Mouse (Mus musculus) stomach, embryonic 15.5 days (tissue): ENCODE measurements around the gene Ift80. TPM values are rescaled to one million over a fixed set of nuclear protein-coding genes. Genes with fewer than 3 reads are reported as not detected.

ENCODE experiments used
- ATAC-seq: fragments of 200-750 bp; cut with Nextera tagmentation; 2 replicates; pipeline ENCODE4 v1.8.0; 2017; ENCODE audit warnings: low read depth, moderate number of reproducible peaks, moderate TSS enrichment; ENCODE audit not compliant: insufficient read depth, low FRiP score
- H3K27ac ChIP-seq: fragments of 300-500 bp; sonication (generic); 2 replicates; pipeline ENCODE4 v1.5.1; 2015; ENCODE audit warnings: mild to moderate bottlenecking, inconsistent platforms
- H3K27me3 ChIP-seq: fragments of 300-500 bp; sonication (generic); replicated peaks from 2 replicates; pipeline ENCODE4 v1.6.1; 2015; ENCODE audit warnings: inconsistent platforms
- H3K36me3 ChIP-seq: fragments of 300-500 bp; sonication (generic); 2 replicates; pipeline ENCODE4 v1.6.1; 2015; ENCODE audit warnings: inconsistent platforms
- H3K4me1 ChIP-seq: fragments of 300-500 bp; sonication (generic); 2 replicates; pipeline ENCODE4 v1.6.1; 2015; ENCODE audit warnings: inconsistent platforms
- H3K4me2 ChIP-seq: fragments of 300-500 bp; sonication (generic); 2 replicates; pipeline ENCODE4 v1.6.1; 2015; ENCODE audit warnings: mild to moderate bottlenecking, inconsistent platforms
- H3K4me3 ChIP-seq: fragments of 300-500 bp; sonication (generic); replicated peaks from 2 replicates; pipeline ENCODE4 v1.5.1; 2015; ENCODE audit warnings: inconsistent platforms
- H3K9ac ChIP-seq: fragments of 300-500 bp; sonication (generic); 2 replicates; pipeline ENCODE4 v1.6.1; 2015; ENCODE audit warnings: inconsistent platforms
- H3K9me3 ChIP-seq: fragments of 300-500 bp; sonication (generic); 2 replicates; pipeline ENCODE4 v1.6.1; 2016; ENCODE audit warnings: inconsistent platforms
- WGBS: fragments of 180-500 bp; shearing (Covaris S2); methylation state at CpG from one replicate; pipeline ENCODE4 v1.1.7; 2015; 5-methylcytosine and 5-hydroxymethylcytosine counted together
- polyA plus RNA-seq: library from polyadenylated mRNA; unstranded; fragments of >200 nt; fragmentation: Nextera tagmentation; extraction: Ambion mirVana; gene quantifications from 2 replicates; pipeline ENCODE4 v1.2.1, GENCODE M21; 2015

Gene Ift80
- 11.1 and 12.1 TPM in 2 replicates for polyA plus RNA-seq

GRCm38 (mm10) chr3:69004437-69005337 is at the start of gene Ift80, which contains the start of gene Smc4:
TSS of gene Ift80 (minus strand) at chr3:69004570.
TSS of gene Smc4 (plus strand) at chr3:69004738.
- no peaks in the 10 kb centered on the region for H3K9me3 ChIP-seq
- H3K4me3 ChIP-seq: peak within 1 kb of the TSS; percentile 97
- ATAC-seq: peak; percentile 96
- under 1% methylated on average over 76 of the region's 76 CpGs for WGBS
- no peaks in the 10 kb centered on the region for H3K27me3 ChIP-seq
- no peaks in the 10 kb centered on the region for H3K36me3 ChIP-seq
- H3K27ac ChIP-seq: peak within 1 kb of the TSS; percentile 94
- H3K4me1 ChIP-seq: peaks cover 4% of the 10 kb centered on the region; the same call in 1 of the 2 replicates
- peak within 1 kb of the TSS; percentile 73 for H3K4me2 ChIP-seq
- H3K9ac ChIP-seq: peak within 1 kb of the TSS; percentile 86

DNA sequence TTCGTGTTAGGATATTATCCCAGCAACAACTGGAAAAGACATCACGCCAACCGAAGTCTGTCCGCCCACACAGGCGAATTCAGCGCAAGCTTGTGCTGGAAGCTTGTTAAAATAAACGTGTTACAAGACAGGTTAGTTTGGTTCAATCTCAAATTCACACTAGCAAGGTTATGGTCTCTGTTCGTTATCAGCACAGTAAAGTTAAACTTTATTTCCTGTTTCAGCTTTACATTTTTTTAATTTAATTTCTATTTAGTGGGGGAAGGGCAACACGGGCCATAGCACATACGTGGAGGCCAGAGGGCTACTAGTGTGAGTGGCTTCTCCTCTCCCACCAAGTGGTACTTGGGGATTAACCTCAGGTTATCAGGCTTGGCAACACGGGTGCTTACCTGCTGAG is 47.5 kb upstream of the Ift80 start:
- WGBS: 85% methylated on average over 11 of the region's 11 CpGs
- H3K9ac ChIP-seq: no peak overlapping the region
- ATAC-seq: no peak

GRCm38 (mm10) chr3:69049011-69049410 is 44.6 kb upstream of the Ift80 start:
- Histone ChIP-seq H3K27ac (no peak overlapping the region), H3K36me3 (no peaks in the 10 kb centered on the region), H3K4me1 (peaks cover 4% of the 10 kb centered on the region; the same call in 1 of the 2 replicates), H3K27me3 (no peaks in the 10 kb centered on the region), H3K4me3 (no peak overlapping the region), H3K4me2 (no peak overlapping the region), H3K9ac (no peak overlapping the region), H3K9me3 (no peaks in the 10 kb centered on the region)
- WGBS: 81% methylated on average over 6 of the region's 6 CpGs
- ATAC-seq: no peak

More for the DNA sequence above, 47.5 kb upstream of the Ift80 start:
- H3K4me2 ChIP-seq: no peak overlapping the region
- no peak overlapping the region for H3K27ac ChIP-seq
- no peak overlapping the region for H3K4me3 ChIP-seq
- H3K9me3 ChIP-seq: no peaks in the 10 kb centered on the region
- no peaks in the 10 kb centered on the region for H3K27me3 ChIP-seq
- H3K4me1 ChIP-seq: no peaks in the 10 kb centered on the region
- H3K36me3 ChIP-seq: no peaks in the 10 kb centered on the region

DNA sequence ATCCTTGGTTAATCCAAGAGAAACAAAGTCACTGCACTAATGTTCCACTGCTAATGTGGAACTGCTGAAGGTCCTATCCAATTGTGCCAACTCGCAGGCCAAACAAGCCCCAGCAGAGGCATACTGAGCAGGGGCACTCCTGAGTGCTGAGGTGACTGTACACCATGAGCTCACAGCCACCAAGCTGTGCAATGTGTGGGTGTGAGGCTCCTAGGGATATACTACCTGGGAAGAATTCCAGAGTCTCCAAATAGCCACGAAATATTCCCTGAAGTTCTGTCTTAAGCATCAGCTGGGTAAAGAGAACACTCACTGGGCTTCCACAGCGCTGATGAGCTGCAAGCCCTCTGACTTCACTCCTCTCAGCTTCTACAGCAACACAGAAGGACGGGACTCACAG is 43.3 kb upstream of the Ift80 start:
- Histone ChIP-seq H3K4me3 (no peak overlapping the region), H3K27ac (no peak overlapping the region), H3K4me2 (no peak overlapping the region), H3K27me3 (no peaks in the 10 kb centered on the region), H3K9me3 (no peaks in the 10 kb centered on the region), H3K4me1 (peaks cover 4% of the 10 kb centered on the region; the same call in 1 of the 2 replicates), H3K36me3 (no peaks in the 10 kb centered on the region), H3K9ac (no peak overlapping the region)
- WGBS: 88% methylated on average over 4 of the region's 4 CpGs
- no peak for ATAC-seq

DNA sequence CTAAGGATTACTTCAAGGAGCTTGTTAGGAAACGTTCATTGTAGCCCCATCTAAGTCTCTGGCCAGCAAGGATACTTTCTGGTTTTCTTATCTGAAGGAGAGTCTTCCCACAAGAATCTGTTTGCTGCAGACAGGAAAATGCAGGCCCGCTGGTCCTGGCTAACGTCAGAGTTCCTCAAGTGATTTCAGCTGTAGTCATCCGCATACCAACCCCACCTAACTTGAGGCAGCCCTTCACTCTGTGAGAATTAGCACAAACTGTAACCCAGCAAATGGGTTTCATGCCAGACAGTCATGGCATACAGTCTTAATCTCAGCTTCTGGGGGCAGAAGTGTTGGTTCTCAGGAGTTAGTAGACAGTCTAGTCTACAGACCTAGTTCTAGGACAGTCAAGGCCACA is 42.1 kb upstream of the Ift80 start:
- Histone ChIP-seq H3K4me2 (no peak overlapping the region; the same call in 1 of the 2 replicates), H3K9me3 (no peaks in the 10 kb centered on the region), H3K36me3 (no peaks in the 10 kb centered on the region), H3K27ac (no peak overlapping the region), H3K27me3 (no peaks in the 10 kb centered on the region), H3K4me3 (no peak overlapping the region), H3K9ac (no peak overlapping the region), H3K4me1 (peaks cover 4% of the 10 kb centered on the region; the same call in 1 of the 2 replicates)
- no peak for ATAC-seq
- 61% methylated on average over 4 of the region's 4 CpGs for WGBS

- Histone ChIP-seq H3K4me3 (peak overlapping the region; percentile 92), H3K27ac (no peak overlapping the region), H3K27me3 (no peaks in the 10 kb centered on the region), H3K36me3 (no peaks in the 10 kb centered on the region), H3K4me2 (peak overlapping the region; percentile 86), H3K4me1 (peaks cover 4% of the 10 kb centered on the region; the same call in 1 of the 2 replicates), H3K9me3 (no peaks in the 10 kb centered on the region), H3K9ac (no peak overlapping the region; the same call in 1 of the 2 replicates)
- WGBS: 25% methylated on average over 13 of the region's 13 CpGs
- ATAC-seq: no peak
Observed at GRCm38 (mm10) chr3:69045750-69046149, 41.4 kb upstream of the Ift80 start.

- Histone ChIP-seq H3K4me3 (peak overlapping the region; percentile 92), H3K27ac (peak overlapping the region; percentile 94), H3K9ac (peak overlapping the region; percentile 58; the same call in 1 of the 2 replicates), H3K9me3 (no peaks in the 10 kb centered on the region), H3K4me1 (peaks cover 4% of the 10 kb centered on the region; the same call in 1 of the 2 replicates), H3K36me3 (no peaks in the 10 kb centered on the region), H3K4me2 (peak overlapping the region; percentile 86), H3K27me3 (no peaks in the 10 kb centered on the region)
- no peak for ATAC-seq
- 5% methylated on average over 9 of the region's 9 CpGs for WGBS
Observed at GRCm38 (mm10) chr3:69045400-69045703, 41.0 kb upstream of the Ift80 start.

DNA sequence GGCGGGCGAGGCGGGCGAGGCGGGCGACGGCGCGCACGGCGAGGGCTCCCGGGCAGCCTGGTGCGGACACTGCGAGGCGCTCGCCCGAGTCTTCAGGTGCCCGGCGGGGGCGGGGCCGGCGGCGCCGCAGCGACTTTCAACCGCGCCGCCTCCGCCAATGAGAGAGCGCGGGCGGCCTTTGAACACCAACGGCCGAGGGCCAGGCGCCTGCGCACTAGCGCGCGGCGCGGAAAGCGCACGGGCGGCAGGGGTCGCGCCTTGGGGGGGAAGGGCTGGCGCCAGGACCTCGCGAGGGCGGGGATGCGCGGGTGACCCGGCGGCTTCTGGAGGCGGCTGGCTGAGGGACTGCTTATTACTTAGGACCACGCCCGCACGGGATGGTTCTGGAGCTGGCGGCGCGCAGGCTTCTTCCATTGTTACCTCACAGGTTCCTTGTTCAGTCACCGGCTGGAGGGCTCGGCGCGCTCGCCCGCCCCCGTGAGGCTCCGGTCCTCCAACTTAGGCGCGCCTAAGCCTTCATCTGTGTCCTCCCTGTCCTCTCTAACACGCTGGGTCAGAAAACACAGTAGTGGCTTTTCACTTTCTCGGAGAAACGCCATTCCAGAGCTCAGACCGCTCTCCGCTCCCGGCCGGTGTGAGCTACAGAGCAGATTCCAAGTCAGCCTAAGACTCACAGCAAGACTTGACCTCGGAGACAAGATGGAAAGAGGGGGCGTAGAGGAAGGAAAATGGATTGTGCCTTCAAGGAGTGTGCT is 40.5 kb upstream of the Ift80 start, which contains the start of gene Trim59:
TSS of gene Trim59 (minus strand) at position 111 of the 755 bp plus-strand sequence.
- Histone ChIP-seq H3K27ac (peak within 1 kb of the TSS; percentile 94), H3K4me3 (peak within 1 kb of the TSS; percentile 92), H3K36me3 (no peaks in the 10 kb centered on the region), H3K9me3 (no peaks in the 10 kb centered on the region), H3K9ac (peak within 1 kb of the TSS; percentile 85), H3K4me2 (peak within 1 kb of the TSS; percentile 86), H3K27me3 (no peaks in the 10 kb centered on the region), H3K4me1 (peaks cover 4% of the 10 kb centered on the region; the same call in 1 of the 2 replicates)
- under 1% methylated on average over 80 of the region's 80 CpGs for WGBS
- ATAC-seq: peak; percentile 95

GRCm38 (mm10) chr3:69044167-69044591 is 39.8 kb upstream of the Ift80 start:
- Histone ChIP-seq H3K9ac (peak overlapping the region; percentile 85), H3K4me1 (peaks cover 4% of the 10 kb centered on the region; the same call in 1 of the 2 replicates), H3K27me3 (no peaks in the 10 kb centered on the region), H3K4me2 (peak overlapping the region; percentile 51), H3K9me3 (no peaks in the 10 kb centered on the region), H3K27ac (peak overlapping the region; percentile 94), H3K36me3 (no peaks in the 10 kb centered on the region), H3K4me3 (peak overlapping the region; percentile 92)
- peak; percentile 53 for ATAC-seq
- under 1% methylated on average over 41 of the region's 42 CpGs for WGBS

DNA sequence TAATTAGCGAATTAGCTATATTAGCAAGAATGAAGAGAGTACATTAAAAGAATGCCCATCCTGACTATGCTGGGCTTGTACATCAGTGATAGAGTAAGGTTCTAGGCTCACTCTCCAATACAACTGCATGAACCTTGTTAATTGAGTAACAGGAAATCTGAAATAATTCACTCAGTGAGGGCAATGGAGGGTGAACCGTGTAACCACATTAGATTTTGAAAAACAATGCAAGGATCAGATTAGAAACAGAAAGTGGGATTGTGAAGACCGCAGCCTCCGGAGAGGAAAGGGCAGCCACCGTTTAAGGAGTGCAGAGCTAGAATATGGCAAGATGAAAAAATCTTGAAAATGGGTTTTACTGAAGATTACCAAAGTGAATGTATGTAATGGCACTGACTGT is 36.9 kb upstream of the Ift80 start:
- peak overlapping the region; percentile 23; the same call in 1 of the 2 replicates for H3K4me3 ChIP-seq
- H3K4me1 ChIP-seq: peaks cover 4% of the 10 kb centered on the region; the same call in 1 of the 2 replicates
- no peak overlapping the region for H3K9ac ChIP-seq
- peak overlapping the region; percentile 22; the same call in 1 of the 2 replicates for H3K4me2 ChIP-seq
- H3K9me3 ChIP-seq: no peaks in the 10 kb centered on the region
- no peaks in the 10 kb centered on the region for H3K36me3 ChIP-seq
- H3K27me3 ChIP-seq: no peaks in the 10 kb centered on the region
- 0 out of 2 replicates have a peak overlapping the region, but pooled peaks have one; percentile 26 for H3K27ac ChIP-seq
- no peak for ATAC-seq
- WGBS: 70% methylated on average over 5 of the region's 5 CpGs

- H3K4me3 ChIP-seq: no peak overlapping the region; the same call in 1 of the 2 replicates
- no peak for ATAC-seq
- H3K4me2 ChIP-seq: no peak overlapping the region
- H3K27me3 ChIP-seq: no peaks in the 10 kb centered on the region
- WGBS: 95% methylated on average over 2 of the region's 2 CpGs
- no peak overlapping the region for H3K9ac ChIP-seq
- H3K27ac ChIP-seq: no peak overlapping the region
- no peaks in the 10 kb centered on the region for H3K4me1 ChIP-seq
- H3K9me3 ChIP-seq: no peaks in the 10 kb centered on the region
- H3K36me3 ChIP-seq: peaks cover 7% of the 10 kb centered on the region; the same call in 1 of the 2 replicates
Observed at GRCm38 (mm10) chr3:69040105-69040504, 35.7 kb upstream of the Ift80 start.
